Mouse (Mus musculus) G1E (cell line): Measurements from ENCODE around the gene Chn2.

ENCODE experiments used
- CTCF ChIP-seq: IDR thresholded peaks from 2 replicates; pipeline ENCODE4 v1.5.1; 2012; ENCODE audit warnings: low read depth, low read length, inconsistent platforms, mixed read lengths
- GATA1 ChIP-seq: IDR thresholded peaks from 2 replicates; pipeline ENCODE4 v1.6.1; 2012; ENCODE audit warnings: borderline replicate concordance, low read length, inconsistent platforms, mixed read lengths
- TAL1 ChIP-seq: conservative IDR thresholded peaks from 2 replicates; pipeline ENCODE4 v1.6.1; 2012; ENCODE audit warnings: low read depth, low read length, inconsistent platforms, mixed read lengths

- no peak for TF ChIP-seq CTCF
- no peak for TF ChIP-seq GATA1
- no peak for TF ChIP-seq TAL1
Measured at GRCm38 (mm10) chr6:54280248-54280647, 240.9 kb downstream of the Chn2 start.
